Mouse (Mus musculus): ENCODE data around the gene Islr.

DNA sequence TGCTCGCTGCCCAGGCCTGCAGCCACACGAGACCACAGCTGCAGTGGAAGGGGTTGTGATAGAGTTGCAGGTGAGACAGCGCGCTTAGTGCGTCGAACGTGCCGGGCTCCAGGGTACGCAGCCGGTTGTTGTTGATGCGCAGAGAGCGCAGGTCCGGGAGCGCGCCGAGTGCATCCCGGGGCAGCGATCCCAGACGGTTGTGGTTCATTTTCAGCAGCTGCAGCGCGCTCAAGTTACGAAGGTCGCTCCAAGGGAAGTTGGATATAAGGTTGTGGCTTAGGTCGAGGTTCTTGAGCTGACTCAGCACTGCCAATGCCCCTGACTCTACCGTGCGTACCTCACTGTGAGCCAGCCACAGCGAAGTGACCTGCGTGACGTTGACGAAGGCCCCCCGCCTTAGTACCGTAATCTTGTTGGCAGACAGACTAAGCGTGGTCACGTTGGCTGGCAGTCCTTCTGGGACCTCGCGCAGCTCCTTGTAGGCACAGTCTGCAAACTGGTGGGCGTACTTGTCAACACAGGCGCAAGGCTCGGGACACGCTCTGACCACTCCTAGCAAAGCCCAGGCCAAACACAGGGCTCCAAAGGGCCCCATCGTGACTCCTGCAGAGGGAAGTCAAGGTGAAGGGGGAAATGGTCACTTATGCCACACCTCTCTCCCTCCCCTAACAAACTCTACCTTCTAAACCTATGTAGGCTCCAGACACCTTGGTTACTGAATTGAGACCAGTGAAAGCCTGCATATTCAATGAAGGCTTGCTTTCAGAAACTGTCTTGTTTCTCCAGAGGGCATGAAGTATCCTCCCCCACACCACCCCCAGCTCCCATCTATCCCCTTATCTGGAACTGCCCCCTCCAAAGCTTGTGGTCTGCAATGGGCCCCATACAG, 4.5 kb downstream of the Islr start:
- no peak for TF ChIP-seq POLR2A (IDR thresholded peaks at IDR 0.05; ENCODE audit: extremely low read depth, insufficient read depth, low read length)
- no peak for TF ChIP-seq CTCF (IDR thresholded peaks at IDR 0.05; ENCODE audit: low read depth, low read length)

All from liver, adult 2 months (tissue).